Mouse (Mus musculus) heart, postnatal 0 days (tissue): ENCODE measurements around the gene Tpst1.

Experiments
- CTCF ChIP-seq: IDR thresholded peaks from 2 replicates; pipeline ENCODE4 v1.5.1; 2016; ENCODE audit warnings: antibody characterized with exemption, control low read depth, low read depth
- EP300 ChIP-seq: IDR thresholded peaks from 2 replicates; pipeline ENCODE4 v1.6.1; 2016; ENCODE audit warnings: antibody characterized with exemption, low read depth

DNA sequence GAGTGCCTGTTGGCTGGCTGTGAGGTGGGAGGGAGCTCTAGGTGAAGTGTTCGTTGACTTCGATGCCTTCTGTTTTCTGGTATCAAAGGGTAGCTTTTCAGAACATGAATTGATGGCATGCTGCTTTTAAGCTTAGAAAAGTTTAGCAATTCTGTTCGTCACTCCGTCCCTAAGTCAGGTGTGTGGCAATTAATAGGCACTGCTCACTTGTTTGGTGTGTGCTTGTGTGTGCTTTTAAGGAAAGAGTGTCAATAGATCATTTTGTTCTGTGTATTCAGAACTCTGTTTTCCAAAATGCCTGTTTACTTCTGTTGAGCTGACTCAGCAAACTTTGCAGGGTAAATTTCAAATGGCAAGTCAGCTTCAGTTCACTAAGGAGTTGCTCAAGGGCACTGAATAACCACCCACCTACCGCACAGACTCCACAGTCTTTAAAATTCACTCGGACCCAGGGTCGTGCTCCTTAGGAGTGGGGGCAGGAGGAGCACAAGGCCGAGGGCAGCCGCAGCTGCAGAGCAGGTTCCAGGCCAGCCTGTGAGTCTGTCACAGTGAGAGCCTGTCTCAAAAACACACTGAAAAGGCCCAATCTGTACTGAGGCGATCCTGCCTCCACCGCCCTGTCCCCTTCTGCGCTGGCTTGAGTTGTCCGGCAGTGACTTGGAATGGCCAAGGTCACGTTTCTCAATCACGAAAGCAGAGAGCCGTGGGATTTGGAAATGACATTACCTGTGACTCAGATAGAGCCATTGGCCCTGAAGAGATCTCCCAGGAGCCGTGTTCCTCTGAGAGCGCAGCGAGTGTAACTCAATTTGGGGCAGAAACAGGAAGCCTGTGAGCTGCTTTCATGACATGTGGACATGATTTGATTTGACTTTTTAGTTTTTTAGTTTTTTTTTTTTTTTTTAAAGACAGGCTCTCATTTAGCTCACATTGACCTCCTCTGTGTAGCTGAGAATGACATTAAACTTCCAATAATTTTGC is 41.4 kb upstream of the Tpst1 start:
- TF ChIP-seq CTCF, result no peak
- TF ChIP-seq EP300, result no peak
